Comparison of ENCODE assay signal across 16 mouse cellular contexts in genomic region chr2:38040845-38041244, GRCm38 (mm10).
DNase-seq lines count a peak whose midpoint lies in the region; ATAC-seq and TF ChIP-seq lines count a peak whose summit lies in the region.
"Had no signal": no experiment of that assay in that cellular context is flagged by ENCODE, and none has a peak within 500 bp of the region (broad histone marks: within the 10 kb centered on the region; RNA-seq: fewer than 3 reads in every experiment).

No protein-coding gene starts in this region.

- no peak overlapping the region for H3K9ac ChIP-seq in hindbrain, embryonic 13.5 days
- H3K9ac ChIP-seq in hindbrain, embryonic 14.5 days, result no peak overlapping the region
- no peak overlapping the region for H3K9ac ChIP-seq in midbrain, postnatal 0 days (replicated peaks; ENCODE audit: low read length, poor library complexity, severe bottlenecking)
- H3K9ac ChIP-seq: heart, embryonic 13.5 days; stomach, embryonic 15.5 days had no signal

- H3K27ac ChIP-seq in hindbrain, embryonic 13.5 days, result 0 out of 2 replicates have a peak overlapping the region, but pooled peaks have one; percentile 23
- no peak overlapping the region for H3K27ac ChIP-seq in hindbrain, embryonic 14.5 days
- H3K27ac ChIP-seq in midbrain, postnatal 0 days (ENCODE audit: low read depth, low read length), result no peak overlapping the region
- H3K27ac ChIP-seq: heart, embryonic 13.5 days; stomach, embryonic 15.5 days had no signal

- no peaks in the 10 kb centered on the region for H3K36me3 ChIP-seq in hindbrain, embryonic 13.5 days
- H3K36me3 ChIP-seq in hindbrain, embryonic 14.5 days (replicated peaks; ENCODE audit: control insufficient read depth, insufficient read depth), result no peaks in the 10 kb centered on the region
- no peaks in the 10 kb centered on the region for H3K36me3 ChIP-seq in midbrain, postnatal 0 days (ENCODE audit: insufficient read depth, low read length)
- H3K36me3 ChIP-seq: heart, embryonic 13.5 days; stomach, embryonic 15.5 days had no signal

- H3K4me3 ChIP-seq in hindbrain, embryonic 13.5 days, result no peak overlapping the region
- H3K4me3 ChIP-seq in hindbrain, embryonic 14.5 days (replicated peaks; ENCODE audit: low read length), result no peak overlapping the region
- H3K4me3 ChIP-seq in midbrain, postnatal 0 days (ENCODE audit: low read depth, low read length), result no peak overlapping the region
- H3K4me3 ChIP-seq: erythroblast, embryonic 14.5 days; heart, embryonic 13.5 days; megakaryocyte, embryonic 14.5 days; stomach, embryonic 15.5 days had no signal

- no peak for ATAC-seq in hindbrain, embryonic 13.5 days (ENCODE audit: low FRiP score)
- no peak for ATAC-seq in hindbrain, embryonic 14.5 days (ENCODE audit: low FRiP score)
- ATAC-seq in midbrain, postnatal 0 days (ENCODE audit: low FRiP score), result no peak
- ATAC-seq: inflammation-experienced regulatory T-cells, adult 6 months had no signal

- WGBS in hindbrain, embryonic 13.5 days, result 18% methylated on average over 3 of the region's 3 CpGs
- 18% methylated on average over 3 of the region's 3 CpGs for WGBS in hindbrain, embryonic 14.5 days
- 36% methylated on average over 3 of the region's 3 CpGs for WGBS in midbrain, postnatal 0 days

- no peaks in the 10 kb centered on the region for H3K27me3 ChIP-seq in hindbrain, embryonic 13.5 days
- H3K27me3 ChIP-seq in hindbrain, embryonic 14.5 days (ENCODE audit: control insufficient read depth, insufficient read depth, low read length), result no peaks in the 10 kb centered on the region
- no peaks in the 10 kb centered on the region for H3K27me3 ChIP-seq in midbrain, postnatal 0 days (ENCODE audit: insufficient read depth, low read length)
- H3K27me3 ChIP-seq: CH12.LX; heart, embryonic 13.5 days; megakaryocyte, embryonic 14.5 days; stomach, embryonic 15.5 days had no signal

- no peak overlapping the region for H3K4me2 ChIP-seq in hindbrain, embryonic 13.5 days
- no peak overlapping the region for H3K4me2 ChIP-seq in hindbrain, embryonic 14.5 days (replicated peaks)
- H3K4me2 ChIP-seq in midbrain, postnatal 0 days (ENCODE audit: low read depth, low read length, poor library complexity, severe bottlenecking), result no peak overlapping the region
- H3K4me2 ChIP-seq: heart, embryonic 13.5 days; stomach, embryonic 15.5 days had no signal

- TF ChIP-seq CTCF in midbrain, postnatal 0 days (IDR thresholded peaks at IDR 0.05), result no peak

- H3K4me1 ChIP-seq in hindbrain, embryonic 13.5 days (replicated peaks), result 0 out of 2 replicates have a peak, but pooled peaks cover 4% of the 10 kb centered on the region
- H3K4me1 ChIP-seq in hindbrain, embryonic 14.5 days (replicated peaks; ENCODE audit: control insufficient read depth, insufficient read depth, low read length), result 0 out of 2 replicates have a peak, but pooled peaks cover 4% of the 10 kb centered on the region
- H3K4me1 ChIP-seq in midbrain, postnatal 0 days (ENCODE audit: insufficient read depth, low read length), result peaks cover 2% of the 10 kb centered on the region; the same call in 1 of the 2 replicates
- H3K4me1 ChIP-seq: heart, embryonic 13.5 days; megakaryocyte, embryonic 14.5 days; stomach, embryonic 15.5 days had no signal

- no peak for DNase-seq in hindbrain, embryonic 14.5 days (ENCODE audit: low spot score)
- DNase-seq in embryo, embryonic 11 days, result peak; percentile 23
- peak; percentile 86 to 93 for DNase-seq in kidney, adult 8-10 months
- peak; percentile 9 for DNase-seq in midbrain, postnatal 0 days (ENCODE audit: low spot score)
- DNase-seq in right cerebral cortex, adult 18-20 months, result no peak
- DNase-seq in gastrocnemius, adult 8-10 months (ENCODE audit: low spot score in 2 of 2), result no peak
- DNase-seq: adrenal gland, postnatal 10 days; lung, adult 2 months; right cerebral cortex, postnatal 4 days had no signal

- no peaks in the 10 kb centered on the region for H3K9me3 ChIP-seq in hindbrain, embryonic 13.5 days
- H3K9me3 ChIP-seq in hindbrain, embryonic 14.5 days (ENCODE audit: control insufficient read depth, low read length), result no peaks in the 10 kb centered on the region
- no peaks in the 10 kb centered on the region for H3K9me3 ChIP-seq in midbrain, postnatal 0 days (ENCODE audit: low read length)
- H3K9me3 ChIP-seq: heart, embryonic 13.5 days; megakaryocyte, embryonic 14.5 days; stomach, embryonic 15.5 days had no signal

Comparison
In these comparisons a context has a peak if more than half of its experiments do, and no peak if none do; other contexts are left out.
1. DNase-seq: peak in embryo, embryonic 11 days (single experiment), kidney, adult 8-10 months (2 of 2) and midbrain, postnatal 0 days (single experiment); none in hindbrain, embryonic 14.5 days (single experiment), right cerebral cortex, adult 18-20 months (single experiment) and gastrocnemius, adult 8-10 months (0 of 2).